Mouse (Mus musculus) bone marrow, adult 2 months (tissue): ENCODE data around the gene 2010300C02Rik.

Source experiments
- CTCF ChIP-seq: fragments of 200-500 bp; IDR thresholded peaks from 2 replicates; pipeline ENCODE4 v1.5.1; 2011; ENCODE audit warnings: low read length, control low read depth; ENCODE audit not compliant: control insufficient read depth, insufficient read depth
- POLR2A ChIP-seq: fragments of 200-500 bp; IDR thresholded peaks from 2 replicates; pipeline ENCODE4 v1.6.1; 2011; ENCODE audit warnings: low read depth, mild to moderate bottlenecking, control low read depth, low read length, borderline replicate concordance; ENCODE audit not compliant: control insufficient read depth

DNA sequence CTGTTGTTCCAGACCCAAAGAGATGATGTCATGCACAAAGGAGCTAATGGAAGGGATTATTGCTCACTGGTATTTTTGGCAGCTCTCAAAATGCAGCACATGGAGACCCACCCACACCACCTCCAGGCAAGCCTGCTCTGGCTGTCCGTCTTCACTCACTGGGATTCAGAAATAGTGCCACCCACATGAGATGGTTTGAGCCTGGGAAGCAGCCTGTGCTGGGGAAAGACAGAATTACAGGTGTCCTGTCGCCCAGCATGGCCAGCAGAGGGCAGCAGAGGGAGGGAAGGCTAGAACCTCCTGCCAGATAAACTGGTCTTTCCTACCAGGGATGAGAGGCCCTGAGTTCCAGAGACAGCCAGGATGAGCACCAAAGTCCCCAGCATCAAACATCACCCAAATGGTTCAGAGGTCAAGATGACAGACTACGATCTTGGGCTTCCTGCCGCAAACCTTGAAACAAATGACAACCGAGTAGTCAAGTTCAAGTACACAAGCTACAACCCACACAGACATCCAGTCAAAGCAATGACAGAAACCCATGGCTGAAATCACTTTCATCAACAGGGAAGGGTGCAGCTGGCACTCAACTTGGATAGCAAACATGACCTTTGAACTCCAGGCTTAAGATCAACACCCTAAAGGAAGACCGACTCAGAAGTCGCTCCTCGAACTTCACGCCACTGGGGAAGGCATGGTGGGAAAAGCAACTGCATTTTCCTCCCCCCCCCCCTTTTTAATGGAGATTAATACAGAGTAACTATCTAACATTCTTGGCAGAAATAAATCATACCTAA lies 41.4 kb downstream of the 2010300C02Rik start:
- peak; percentile 92 for TF ChIP-seq CTCF
- no peak for TF ChIP-seq POLR2A
